Mouse (Mus musculus) sigmoid colon, adult 10 weeks (tissue): ENCODE results near the gene Cyp21a1. TPM values are rescaled to one million over a fixed set of nuclear protein-coding genes. Genes with fewer than 3 reads are reported as not detected.

Experiments used
- polyA plus RNA-seq: library from polyadenylated mRNA; stranded (reverse); fragments of 350-450 nt; fragmentation: Illumina TruSeq; extraction: RNeasy Lipid Tissue Mini Kit (QIAGEN cat#74804); gene quantifications from one replicate; pipeline ENCODE4 v1.2.3, GENCODE M21; 2014; ENCODE audit warnings: low read depth, low replicate concordance

Gene Cyp21a1
- polyA plus RNA-seq, result not detected

GRCm38 (mm10) chr17:34804301-34804700, at the start of gene Cyp21a1:
Gene Cyp21a1 (minus strand): TSS chr17:34804561.

GRCm38 (mm10) chr17:34849722-34850516, 45.6 kb upstream of the Cyp21a1 start, which contains the start of the genes Skiv2l and Nelfe:
Gene Skiv2l (minus strand): TSS chr17:34850210.
Gene Nelfe (plus strand): TSS chr17:34850391.

GRCm38 (mm10) chr17:34836856-34837221, 32.5 kb upstream of the Cyp21a1 start, which contains the start of the genes Stk19 and Dxo:
Gene Stk19 (minus strand): TSS chr17:34836945.
Gene Dxo (plus strand): TSS chr17:34837019.

Other genes with a start within 250 kb of the Cyp21a1 start
- 0.76 TPM for gene Notch4, start 240.3 kb downstream of the Cyp21a1 start, polyA plus RNA-seq
- 1.6 TPM for gene Gpsm3, start 214.8 kb downstream of the Cyp21a1 start, polyA plus RNA-seq
- 21.6 TPM for gene Pbx2, start 213.3 kb downstream of the Cyp21a1 start, polyA plus RNA-seq
- not detected for gene Ager, start 206.7 kb downstream of the Cyp21a1 start, polyA plus RNA-seq
- gene Rnf5, start 200.9 kb downstream of the Cyp21a1 start, polyA plus RNA-seq, result 50.6 TPM
- 4.8 TPM for gene Agpat1, start 200.3 kb downstream of the Cyp21a1 start, polyA plus RNA-seq
- gene Egfl8, start 188.6 kb downstream of the Cyp21a1 start, polyA plus RNA-seq, result not detected
- 4.5 TPM for gene Ppt2, start 176.1 kb downstream of the Cyp21a1 start, polyA plus RNA-seq
- gene Prrt1, start 175.0 kb downstream of the Cyp21a1 start, polyA plus RNA-seq, result 1.1 TPM
- gene Fkbpl, start 159.8 kb downstream of the Cyp21a1 start, polyA plus RNA-seq, result 4.4 TPM
- 2.8 TPM for gene Atf6b, start 157.4 kb downstream of the Cyp21a1 start, polyA plus RNA-seq
- gene Tnxb, start 134.0 kb downstream of the Cyp21a1 start, polyA plus RNA-seq, result 0.16 TPM
- 1.8 TPM for gene C4b, start 60.7 kb downstream of the Cyp21a1 start, polyA plus RNA-seq
- gene Stk19, start 32.4 kb upstream of the Cyp21a1 start, polyA plus RNA-seq, result 23.0 TPM
- 3.0 TPM for gene Dxo, start 32.5 kb upstream of the Cyp21a1 start, polyA plus RNA-seq
- 5.6 TPM for gene Skiv2l, start 45.6 kb upstream of the Cyp21a1 start, polyA plus RNA-seq
- gene Nelfe, start 45.8 kb upstream of the Cyp21a1 start, polyA plus RNA-seq, result 1.1 TPM
- 18.5 TPM for gene Cfb, start 58.0 kb upstream of the Cyp21a1 start, polyA plus RNA-seq
- gene Zbtb12, start 74.9 kb upstream of the Cyp21a1 start, polyA plus RNA-seq, result 1.1 TPM
- gene Gm20547, start 77.5 kb upstream of the Cyp21a1 start, polyA plus RNA-seq, result 2.3 TPM
- 1.0 TPM for gene C2, start 93.7 kb upstream of the Cyp21a1 start, polyA plus RNA-seq
- 10.6 TPM for gene Ehmt2, start 93.9 kb upstream of the Cyp21a1 start, polyA plus RNA-seq
- gene Slc44a4, start 109.9 kb upstream of the Cyp21a1 start, polyA plus RNA-seq, result 32.3 TPM
- 15.5 TPM for gene Neu1, start 126.7 kb upstream of the Cyp21a1 start, polyA plus RNA-seq
- gene Hspa1b, start 154.7 kb upstream of the Cyp21a1 start, polyA plus RNA-seq, result 10.1 TPM
- gene Gm20481, start 165.4 kb upstream of the Cyp21a1 start, polyA plus RNA-seq, result not detected
- 4.5 TPM for gene Hspa1a, start 167.6 kb upstream of the Cyp21a1 start, polyA plus RNA-seq
- gene Hspa1l, start 168.1 kb upstream of the Cyp21a1 start, polyA plus RNA-seq, result 0.22 TPM
- gene Lsm2, start 177.3 kb upstream of the Cyp21a1 start, polyA plus RNA-seq, result 12.9 TPM
- 1.5 TPM for gene Vars, start 196.4 kb upstream of the Cyp21a1 start, polyA plus RNA-seq
- gene Vwa7, start 212.0 kb upstream of the Cyp21a1 start, polyA plus RNA-seq, result 0.09 TPM
- gene Sapcd1, start 223.5 kb upstream of the Cyp21a1 start, polyA plus RNA-seq, result not detected
- 2.5 TPM for gene Msh5, start 242.2 kb upstream of the Cyp21a1 start, polyA plus RNA-seq
- gene Clic1, start 245.4 kb upstream of the Cyp21a1 start, polyA plus RNA-seq, result 47.8 TPM